Mouse (Mus musculus) spleen, postnatal 10 days (tissue): ENCODE measurements around the gene Oaz2.
A peak's percentile ranks its signal among the peaks of the same experiment; 100 is the strongest.
"Not testable (repeated sequence)": the region's sequence is repeated elsewhere in the genome, so short reads cannot be mapped to it uniquely, and the experiment has no call there.

ENCODE experiments used
- DNase-seq, 2 experiments: peaks; one replicate each; pipeline ENCODE4 v3.0.0; 2021 to 2022; ENCODE audit warnings: low spot score in 2 of 2

Gene Oaz2

DNA sequence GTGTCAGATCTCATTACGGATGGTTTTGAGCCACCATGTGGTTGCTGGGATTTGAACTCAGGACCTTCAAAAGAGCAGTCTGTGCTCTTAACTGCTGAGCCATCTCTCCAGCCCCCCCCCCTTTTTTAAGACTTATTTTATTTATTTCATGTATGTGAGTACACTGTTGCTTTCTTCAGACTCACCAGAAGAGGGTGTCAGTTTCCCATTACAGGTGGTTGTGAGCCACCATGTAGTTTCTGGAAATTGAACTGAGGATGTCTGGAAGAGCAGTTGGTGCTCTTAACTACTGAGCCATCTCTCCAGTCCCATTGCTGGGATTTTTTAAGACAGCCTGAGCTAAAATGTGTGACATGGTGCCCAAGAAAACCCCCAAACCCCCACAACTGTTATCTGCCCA lies 15.8 kb upstream of the Oaz2 start:
- not testable (repeated sequence) for DNase-seq

DNA sequence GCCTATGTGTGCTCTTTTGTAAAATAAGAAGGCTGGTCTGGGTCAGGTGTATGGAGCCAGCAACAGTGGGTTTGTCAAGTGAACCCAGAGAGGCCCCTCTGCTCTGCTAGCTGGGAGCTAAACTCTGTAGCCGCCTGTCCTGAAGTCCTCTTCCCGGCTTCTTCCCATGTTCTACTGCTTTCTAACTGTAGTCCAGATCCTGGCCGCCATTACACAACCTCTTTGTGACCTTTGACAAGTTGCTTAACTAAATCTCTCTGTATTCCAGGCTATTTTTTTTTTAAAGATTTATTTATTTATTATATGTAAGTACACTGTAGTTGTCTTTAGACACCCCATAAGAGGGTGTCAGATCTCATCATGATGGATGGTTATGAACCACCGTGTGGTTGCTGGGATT lies 14.1 kb upstream of the Oaz2 start:
- no peak for DNase-seq

DNA sequence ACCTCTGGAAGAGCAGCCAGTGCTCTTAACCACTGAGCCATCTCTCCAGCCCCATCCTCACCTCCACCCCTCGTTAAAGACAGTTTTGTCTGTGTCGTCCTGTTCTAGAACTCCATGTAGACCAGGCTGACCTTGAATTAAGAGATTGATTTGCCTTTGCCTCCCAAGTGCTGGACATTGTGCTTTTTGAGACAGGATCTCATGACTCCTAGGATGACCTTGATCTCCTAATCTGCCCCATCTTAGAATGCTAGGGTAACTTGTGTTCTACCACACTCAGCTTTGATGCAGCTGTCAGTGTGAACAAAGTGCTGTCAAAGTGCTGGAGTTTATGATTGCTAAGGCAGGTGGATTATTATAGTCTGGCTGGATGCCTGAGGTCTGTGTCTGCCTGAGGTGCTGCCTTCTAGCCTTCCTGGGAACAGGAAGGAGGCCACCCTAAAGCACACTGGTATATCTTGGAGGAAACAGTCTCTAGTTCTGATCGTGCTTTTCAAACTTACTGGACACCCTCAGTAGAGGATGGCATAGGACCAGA lies 13.0 kb upstream of the Oaz2 start:
- DNase-seq: no peak

DNA sequence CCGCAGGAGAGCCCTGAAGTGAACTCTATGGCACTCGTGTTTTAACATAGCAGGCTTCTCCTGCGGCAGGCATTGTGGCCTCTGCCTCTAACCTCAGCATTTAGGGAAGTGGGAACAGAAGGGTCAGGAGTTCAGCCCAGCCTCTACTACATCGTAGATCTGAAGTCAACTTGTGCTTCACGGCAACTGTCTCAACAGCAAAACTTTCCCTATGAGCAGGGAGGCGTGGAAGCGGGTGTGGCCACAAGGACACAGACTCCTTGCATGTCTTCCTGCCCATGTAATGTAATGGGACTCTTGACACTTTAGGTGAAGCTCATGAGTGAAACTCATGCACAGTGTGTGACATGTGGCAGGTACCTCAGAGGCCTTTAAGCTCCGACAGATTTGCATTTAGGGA lies 12.3 kb upstream of the Oaz2 start:
- DNase-seq: peak in 1 of 2 experiments; percentile 28

DNA sequence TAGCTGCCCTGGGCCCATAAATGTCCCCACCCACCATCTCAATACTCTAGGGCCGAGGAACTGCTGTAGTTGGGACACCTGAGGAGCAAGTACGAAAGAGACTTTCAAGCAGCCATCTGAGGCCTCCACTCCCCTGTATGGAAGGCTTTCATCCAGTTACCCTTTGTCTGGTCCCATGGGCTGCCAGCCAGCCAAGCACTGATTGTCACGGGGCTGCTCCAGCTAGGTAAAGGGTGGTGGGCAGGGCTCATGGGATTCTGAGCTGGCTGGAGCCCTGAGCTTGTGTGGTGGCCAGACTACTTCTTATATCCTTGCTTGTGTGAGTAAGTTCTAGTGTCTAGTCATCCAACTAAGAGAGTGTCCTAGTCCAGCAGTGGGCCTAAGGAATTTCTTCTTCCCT lies 10.6 kb upstream of the Oaz2 start:
- no peak for DNase-seq

DNA sequence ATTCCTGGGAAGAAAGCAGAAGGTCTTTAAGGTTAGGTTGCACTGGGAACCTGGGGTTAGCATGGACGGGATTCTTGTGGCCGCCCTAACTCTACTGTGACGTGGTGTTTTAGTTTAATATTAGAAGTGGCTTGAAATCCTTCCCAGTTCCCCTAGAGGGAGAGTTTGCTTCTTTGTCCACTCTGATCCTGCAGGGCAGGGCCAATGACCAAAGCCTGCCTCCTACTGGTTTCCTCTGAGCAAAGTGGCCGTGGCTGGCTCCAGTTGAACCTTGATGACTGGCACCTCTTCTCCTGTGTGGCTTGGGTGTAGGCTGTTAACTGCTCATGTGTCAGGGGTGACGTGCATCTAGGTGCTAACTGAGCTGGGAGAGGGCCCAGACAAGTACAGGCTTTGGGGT lies 6.8 kb upstream of the Oaz2 start:
- DNase-seq: no peak

DNA sequence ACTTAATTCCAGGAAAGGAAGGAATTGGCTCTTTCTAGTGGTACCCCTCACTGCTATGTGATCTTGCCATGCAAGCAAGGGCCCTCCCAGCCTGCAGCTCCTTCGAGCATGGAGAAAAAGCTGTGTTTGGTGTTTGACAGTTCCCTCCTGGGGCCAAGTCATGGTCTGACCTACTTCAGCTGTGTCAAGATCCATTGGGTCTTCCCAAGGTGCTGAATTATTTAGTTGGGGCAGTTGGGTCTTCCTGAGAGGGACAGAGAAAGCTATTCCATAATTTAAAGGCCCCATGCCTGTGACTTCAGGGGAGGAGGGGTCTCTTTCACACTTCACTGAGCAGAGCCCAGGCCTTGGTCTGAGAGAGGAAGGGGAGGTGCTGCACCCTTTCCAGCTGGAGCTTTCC lies 6.3 kb upstream of the Oaz2 start:
- no peak for DNase-seq

DNA sequence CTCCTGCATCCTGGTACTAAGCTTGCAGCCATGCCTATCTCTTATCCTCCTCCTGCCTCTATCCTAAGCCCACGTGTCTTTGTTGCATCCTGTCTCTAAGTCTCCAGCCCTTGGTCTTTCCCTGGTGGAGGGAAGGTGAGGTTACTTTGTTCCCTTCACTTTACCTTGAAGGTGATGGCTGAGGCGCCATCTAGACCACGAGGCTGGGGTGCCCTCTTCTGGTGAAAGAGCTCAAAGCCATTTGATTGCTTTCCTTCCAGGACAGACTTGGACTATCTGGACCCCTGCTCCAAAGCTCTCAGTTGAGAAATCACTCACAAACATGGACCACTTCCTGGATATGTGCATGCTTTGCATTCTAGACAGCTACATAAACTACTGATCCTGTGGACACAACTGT lies 3.6 kb upstream of the Oaz2 start:
- DNase-seq: peak; percentile 34 to 68

DNA sequence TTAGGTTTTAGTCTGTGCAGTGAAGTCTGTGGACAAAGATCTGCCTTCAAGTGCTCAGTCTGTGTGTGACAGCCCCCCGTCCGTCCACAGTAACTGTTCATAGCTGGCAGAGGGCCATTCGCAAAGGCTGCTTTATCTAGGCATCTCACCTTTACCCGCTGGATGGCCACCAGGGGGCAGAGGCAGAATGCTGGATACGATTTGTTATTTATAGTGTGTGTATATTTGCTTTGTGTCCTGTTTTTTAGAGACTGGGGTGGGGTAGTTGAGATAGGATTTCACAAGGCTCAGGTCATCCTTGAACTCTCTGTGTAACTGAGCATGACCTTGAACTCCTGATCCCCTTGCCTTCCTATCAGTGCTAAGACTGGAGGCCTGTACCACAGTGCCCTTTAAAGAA lies 1.8 kb upstream of the Oaz2 start:
- DNase-seq: peak; percentile 33 to 79

DNA sequence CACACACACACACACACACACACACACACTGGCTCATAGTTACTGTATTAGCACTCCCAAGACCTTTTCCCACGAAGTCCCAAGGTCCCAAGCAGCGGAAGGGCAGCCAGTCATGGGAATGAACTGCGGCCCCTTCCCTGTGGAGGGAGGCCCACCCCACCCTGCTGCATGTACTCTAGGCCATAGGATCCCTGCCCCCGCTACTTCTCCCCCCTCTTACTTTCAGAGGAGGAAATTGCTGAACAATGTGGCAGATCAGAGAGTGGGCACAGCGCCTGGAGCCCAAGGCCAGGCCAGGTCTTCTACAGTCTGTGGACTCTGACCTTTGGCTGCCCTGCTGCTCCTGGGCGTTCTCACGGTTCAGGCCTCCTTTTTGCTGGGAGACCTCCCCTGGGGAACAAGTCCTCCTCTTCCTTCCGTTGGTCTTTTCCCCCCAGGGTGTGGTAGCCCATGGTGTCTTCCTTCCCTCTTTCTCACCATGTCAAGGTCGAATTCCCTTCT lies 3.7 kb downstream of the Oaz2 start:
- DNase-seq: peak in 1 of 2 experiments; percentile 26

DNA sequence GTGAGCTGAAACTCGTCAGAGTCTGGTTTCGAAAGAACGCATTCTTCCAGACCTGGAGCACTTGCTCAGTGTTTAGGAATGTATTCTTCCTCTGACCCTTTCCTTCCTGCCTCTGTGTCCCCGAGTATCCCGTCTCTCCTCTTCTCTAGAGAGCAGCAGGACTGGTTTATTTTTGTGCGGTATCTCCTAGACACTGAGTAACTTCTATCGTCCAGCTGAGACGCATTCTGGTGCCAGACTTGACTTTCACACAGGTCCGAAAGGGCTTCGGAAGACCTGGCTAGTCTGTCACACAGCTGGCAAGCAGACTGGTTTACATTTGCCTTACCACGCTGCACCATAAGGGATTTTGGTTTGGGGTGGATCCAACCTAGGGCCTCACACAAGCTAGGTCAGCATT lies 5.2 kb downstream of the Oaz2 start:
- DNase-seq: no peak

DNA sequence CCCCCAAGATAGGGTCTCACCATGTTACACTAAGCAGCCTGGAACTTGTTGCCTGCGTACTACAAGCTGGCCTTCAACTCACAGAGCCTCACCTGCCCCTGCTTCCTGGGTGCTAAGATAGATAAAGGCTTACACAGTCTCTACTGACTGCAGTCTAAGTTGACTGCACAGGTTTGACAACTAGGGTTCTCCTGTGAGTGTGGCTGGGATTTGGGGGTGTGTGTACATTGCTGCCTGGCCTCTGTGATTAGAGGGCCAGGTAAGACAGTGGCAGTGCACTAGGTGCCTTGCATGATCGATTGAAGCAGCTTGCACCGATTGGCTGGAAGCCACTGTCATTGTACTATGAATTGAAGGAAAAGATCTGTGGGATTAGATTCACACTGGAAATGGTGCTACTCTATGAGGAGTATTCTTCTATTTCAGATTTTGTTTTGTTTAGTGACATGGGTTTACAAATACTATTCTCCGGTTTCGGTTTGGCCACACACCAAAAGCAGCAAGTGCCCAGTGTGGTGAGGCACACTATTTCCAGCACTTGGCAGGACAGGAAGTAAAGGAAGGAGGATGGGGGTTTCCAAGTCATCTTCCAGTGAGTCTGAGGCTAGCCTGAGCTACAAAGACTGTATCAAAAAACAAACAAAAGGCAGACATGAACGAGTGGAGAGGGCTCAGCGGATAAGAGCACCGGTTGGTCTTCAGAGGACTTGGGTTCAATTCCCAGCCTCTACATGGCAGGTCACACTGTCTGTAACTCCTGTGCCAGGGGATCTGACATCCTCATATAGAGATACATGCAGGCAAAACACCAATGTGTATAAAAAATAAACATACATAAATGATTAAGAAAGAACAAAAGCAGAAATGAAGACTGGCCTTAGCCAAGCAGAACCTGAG lies 7.9 kb downstream of the Oaz2 start:
- DNase-seq: no peak

DNA sequence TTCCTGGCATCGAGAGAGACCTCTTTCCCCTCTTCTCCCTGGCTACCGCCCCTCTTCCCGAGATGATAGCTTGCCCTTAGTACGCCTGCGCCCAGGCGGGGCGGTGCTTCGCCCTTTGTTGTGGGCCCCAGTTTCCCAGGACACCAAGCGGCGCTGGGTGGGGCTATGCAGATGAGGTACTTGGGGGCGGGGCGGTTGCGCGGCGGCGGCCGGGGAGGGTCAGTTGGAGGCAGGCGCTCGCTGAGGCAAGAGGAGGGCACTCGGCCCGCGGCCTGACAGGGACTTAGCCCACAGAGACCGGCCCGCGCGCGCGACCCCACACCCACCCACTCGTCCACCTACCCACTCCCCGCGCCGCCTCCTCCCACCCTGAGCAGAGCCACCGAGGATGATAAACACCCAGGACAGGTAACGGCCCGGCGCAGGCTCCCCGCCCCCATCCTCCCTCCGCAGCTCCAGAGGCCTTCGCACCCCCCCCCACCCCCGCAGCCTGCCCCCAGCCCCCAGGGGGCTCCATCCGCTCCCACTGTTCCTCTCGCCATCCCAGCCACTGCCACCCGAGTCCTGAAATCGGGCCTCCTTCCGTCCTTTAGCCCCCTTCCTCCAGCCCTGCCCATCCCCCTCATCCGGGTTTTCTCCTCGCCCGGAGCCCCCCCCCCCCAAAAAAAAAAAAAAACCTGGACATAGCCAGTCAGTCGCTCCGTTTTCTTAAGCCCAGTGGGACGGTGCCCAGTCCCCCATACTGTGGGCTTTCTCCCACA lies 8.7 kb downstream of the Oaz2 start:
- peak; percentile 92 to 98 for DNase-seq

DNA sequence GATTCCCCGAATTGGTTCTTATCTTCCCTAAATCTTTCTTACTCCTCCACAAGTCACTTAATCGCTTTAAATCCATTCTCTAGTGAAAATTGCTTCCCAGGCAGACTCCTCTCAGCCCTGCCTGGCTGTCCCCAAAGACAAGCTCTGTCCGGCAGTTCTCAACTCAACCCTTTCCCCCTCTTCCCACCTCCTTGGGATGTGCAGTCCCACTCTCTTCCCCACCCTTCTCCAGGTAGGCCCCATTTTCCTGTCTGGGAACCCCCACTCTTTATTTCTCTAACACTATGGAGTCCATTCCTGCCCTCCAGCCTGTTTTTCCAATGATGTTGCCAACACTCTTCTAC lies 9.3 kb downstream of the Oaz2 start:
- no peak for DNase-seq

DNA sequence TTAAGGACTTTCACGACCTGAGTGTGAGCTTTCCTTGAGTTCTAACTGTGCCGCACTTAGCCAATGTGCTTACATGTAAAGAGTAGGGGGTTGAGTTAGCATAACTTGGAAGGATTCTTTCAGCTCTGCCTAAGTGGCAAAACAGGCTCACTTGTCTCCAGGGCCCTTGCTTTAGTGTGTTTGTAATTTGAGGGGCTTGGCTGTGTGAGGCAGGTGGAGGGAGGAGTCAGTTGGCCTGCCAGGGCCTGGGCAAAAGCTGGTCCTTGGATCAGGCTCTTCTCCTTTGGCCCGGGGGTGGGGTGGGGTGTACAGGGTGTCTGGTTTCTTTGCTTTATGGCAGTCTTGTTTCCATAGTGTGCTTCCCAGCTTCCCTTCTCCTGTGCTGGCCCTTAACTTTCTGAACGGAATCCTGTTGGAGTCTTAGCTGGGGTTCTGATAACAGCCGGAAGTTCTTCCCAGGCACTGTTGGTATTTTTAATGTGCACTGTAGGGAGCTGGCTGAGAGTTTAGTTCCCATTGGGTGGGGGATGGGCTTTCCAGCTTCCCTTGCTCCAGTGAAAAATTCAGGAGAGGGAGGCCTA lies 11.5 kb downstream of the Oaz2 start:
- no peak for DNase-seq

DNA sequence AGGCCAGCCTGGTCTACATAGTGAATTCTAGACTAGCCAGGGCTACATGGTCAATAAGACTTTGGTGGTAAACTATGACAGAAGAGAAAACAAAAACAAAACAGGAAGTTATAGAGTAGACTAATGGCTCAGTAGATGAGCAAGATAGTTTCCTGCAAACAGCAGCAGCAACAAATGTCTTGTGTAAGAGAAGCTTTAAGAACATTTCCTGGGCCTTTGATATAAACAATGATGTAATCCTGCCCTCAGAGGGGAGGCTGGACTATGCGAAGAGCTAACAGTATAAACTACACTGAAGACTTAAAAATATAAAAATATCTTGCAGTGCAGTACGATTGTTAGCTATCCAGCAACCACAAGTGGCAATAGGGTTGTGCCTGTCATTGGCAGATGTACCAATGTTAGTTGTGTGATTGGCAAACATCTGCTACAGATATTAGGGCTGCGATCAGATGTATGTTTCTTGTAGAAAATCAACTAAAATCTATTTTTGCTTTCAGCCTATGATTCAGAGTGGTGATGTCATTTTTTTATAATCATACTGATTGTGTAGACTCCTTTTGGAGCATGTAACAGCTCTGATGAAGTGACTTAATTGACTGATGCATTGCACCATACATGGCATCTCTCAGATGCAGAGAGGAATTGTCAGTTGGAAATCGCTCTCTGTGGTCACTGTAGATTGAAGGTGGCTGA lies 13.3 kb downstream of the Oaz2 start:
- no peak for DNase-seq

DNA sequence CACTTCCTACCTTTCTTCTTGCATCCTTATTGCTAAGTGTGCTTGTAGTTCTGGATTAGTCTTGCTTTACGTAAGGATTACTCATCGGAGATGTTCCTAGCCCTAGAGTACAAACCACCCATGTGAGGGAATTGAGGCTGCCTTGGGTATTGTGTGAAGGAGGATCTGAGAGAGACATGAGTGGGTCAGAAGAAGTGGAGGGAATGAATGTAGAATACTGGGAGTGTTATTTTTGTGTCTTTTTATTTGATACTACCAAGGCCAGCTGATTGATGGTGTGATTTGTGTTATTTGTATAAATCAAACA lies 13.8 kb downstream of the Oaz2 start:
- no peak for DNase-seq

DNA sequence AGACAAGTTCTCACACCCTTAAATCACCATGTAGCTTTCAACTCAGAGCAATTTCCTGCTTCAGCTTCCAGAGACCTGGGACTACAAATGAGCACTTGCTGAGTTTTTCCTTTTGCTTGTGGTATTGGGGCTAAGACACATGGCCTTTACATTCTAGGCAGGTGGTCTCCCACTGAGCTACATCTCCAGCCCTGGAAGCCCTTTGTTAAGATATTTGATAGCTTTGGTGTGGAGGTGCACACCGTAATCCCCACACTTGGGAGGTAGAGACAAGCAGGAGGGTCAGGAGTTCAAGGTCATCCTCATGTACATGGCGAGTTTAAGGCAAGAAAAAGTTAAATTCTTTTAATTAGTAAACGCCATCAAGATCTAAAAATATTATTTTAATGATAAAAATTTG lies 14.4 kb downstream of the Oaz2 start:
- no peak for DNase-seq

DNA sequence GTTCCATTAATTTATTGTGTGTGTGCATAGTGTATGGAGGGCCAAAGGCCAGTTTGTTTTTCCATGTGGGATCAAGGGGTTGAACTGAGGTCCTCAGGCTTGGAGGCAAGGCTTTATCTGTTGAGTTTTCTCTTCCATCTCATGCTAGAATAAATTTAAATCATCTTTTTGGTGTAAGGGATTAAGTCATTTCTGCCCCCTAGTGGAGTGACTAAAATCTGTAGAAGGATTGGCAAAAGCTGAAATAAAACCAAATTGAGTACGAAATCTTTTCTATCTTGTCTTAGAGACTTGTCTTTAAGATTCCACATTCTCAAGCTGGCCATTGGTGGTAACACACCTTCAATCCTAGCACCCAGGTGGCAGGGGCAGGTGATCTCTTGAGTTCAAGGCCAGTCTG lies 15.2 kb downstream of the Oaz2 start:
- DNase-seq: no peak

DNA sequence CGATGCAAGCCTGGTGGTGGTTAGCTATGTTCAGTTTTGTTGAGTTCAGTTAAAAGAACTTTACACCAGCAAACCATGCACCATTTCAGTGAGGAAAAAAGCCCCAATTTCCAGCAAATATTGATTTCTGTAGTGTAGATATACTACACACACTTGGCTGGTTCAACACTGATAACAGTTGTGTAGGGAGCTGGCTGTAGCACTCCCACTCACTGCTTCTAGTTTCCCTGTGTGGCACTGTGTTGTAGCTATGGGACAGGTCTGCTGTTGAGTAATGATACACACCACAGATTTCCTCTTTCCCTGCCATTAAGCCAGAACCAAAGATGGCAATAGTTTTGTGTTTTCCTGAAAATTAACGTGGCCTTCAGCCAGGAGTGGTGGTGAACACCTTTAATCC lies 16.9 kb downstream of the Oaz2 start:
- no peak for DNase-seq

DNA sequence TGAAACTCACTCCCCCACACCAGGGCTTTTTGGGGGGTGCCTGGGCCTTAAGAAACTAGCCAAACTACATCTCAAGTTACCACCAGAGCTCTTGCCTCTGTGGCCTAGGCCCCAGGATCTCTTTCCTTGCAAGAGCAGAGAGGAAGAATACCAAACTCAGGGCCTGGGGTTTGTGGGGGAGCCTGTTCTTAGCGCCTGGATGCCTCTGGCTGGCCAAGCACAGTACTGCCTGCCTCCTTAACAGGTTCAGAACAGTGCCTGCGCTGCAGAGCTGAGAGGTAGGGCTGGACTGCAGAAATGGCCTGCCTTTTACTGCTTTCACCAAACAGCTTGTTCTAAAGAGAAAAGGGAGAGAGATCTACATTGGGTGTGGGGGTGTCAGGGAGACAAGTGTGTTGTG lies 22.1 kb downstream of the Oaz2 start:
- DNase-seq: not testable (repeated sequence)

DNA sequence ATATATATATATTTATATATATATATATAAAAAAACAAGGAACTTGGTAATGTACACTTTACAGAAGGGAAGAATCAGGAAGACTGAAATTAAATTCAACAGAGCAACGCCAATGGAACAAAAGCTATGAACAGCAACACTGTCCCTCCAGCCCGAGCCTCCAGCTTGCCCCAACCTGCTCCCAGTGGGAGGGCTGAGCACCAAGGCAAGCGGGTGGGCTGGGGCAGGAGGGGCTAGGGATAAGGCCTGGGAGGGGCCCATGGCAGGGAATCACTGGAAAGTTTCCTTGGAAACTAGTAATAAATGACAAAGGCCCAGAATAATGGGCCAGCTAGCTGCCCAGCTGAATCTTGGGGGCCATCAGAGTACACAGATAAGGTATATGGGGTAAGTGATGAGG lies 24.7 kb downstream of the Oaz2 start:
- DNase-seq: no peak
